Mouse (Mus musculus) E14TG2a.4 (cell line): ENCODE results near the gene Lep.

Experiments used
- CTCF ChIP-seq: conservative IDR thresholded peaks from 2 replicates; pipeline ENCODE4 v1.5.1; 2014; ENCODE audit warnings: low read length
- NANOG ChIP-seq: IDR thresholded peaks from 2 replicates; pipeline ENCODE4 v1.6.1; 2014; ENCODE audit warnings: borderline replicate concordance, low read length, mixed read lengths
- POU5F1 ChIP-seq: IDR thresholded peaks from 2 replicates; pipeline ENCODE4 v1.6.1; 2014; ENCODE audit warnings: low read length, borderline replicate concordance

DNA sequence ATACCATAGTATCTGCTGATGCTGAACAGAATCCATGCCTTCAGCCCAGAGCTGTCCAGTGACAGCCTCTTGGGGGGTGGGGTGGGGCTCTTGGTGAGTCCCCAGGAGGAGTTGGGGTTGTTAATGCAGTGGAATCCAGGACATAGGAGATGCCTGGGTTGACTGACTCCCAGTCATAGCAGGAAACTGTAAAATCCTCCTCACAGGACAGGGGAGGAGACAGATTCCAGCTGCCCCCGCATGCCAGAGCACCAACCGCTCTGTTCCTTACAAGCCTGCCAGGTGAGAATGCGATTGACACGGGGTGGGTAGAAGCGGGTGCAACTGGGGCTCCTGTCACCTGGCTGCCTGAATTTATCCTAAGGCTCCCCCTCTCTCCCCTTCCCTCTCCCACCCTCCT, 37.9 kb upstream of the Lep start:
- TF ChIP-seq CTCF (no peak), POU5F1 (no peak), NANOG (no peak)
